Mouse (Mus musculus): ENCODE results near the gene Krt14.

Krt14 gene

DNA sequence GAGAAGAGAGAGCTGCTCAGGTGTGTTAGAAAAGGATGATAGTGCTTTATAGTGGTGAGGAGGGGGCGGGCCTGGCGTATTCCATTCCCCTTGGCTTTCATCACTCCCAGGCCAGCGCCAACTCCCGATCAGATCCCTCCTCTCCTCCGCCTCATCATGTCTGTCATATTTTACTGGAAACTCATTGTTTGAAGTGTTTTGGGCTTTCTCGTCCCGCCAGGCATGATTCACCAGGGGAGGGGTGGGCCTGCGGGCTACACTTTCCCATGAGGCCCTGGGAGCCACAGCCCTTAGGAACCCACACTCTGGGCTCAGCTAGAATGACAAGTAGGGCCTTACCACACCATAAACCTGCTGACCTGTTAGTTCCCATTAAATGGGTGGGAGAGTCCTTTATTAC is at the start of gene Krt14:
Gene Krt14 (minus strand): TSS at position 51 of the 400 bp plus-strand sequence.
- ChIA-PET POLR2A (interaction anchor here in 3 of 4 experiments (1.1 to 1.9 kb wide), 4 partner anchors 8 to 112 kb away, joined by 3 to 5 read pairs (median 4); partner anchors contain the start of gene Eif1 (in 1 of the 3)), CTCF (interaction anchor here (0.6 to 5.8 kb wide), 5 partner anchors 18 to 75 kb away, joined by 3 to 33 read pairs (median 6); no protein-coding TSS in a partner anchor)

DNA sequence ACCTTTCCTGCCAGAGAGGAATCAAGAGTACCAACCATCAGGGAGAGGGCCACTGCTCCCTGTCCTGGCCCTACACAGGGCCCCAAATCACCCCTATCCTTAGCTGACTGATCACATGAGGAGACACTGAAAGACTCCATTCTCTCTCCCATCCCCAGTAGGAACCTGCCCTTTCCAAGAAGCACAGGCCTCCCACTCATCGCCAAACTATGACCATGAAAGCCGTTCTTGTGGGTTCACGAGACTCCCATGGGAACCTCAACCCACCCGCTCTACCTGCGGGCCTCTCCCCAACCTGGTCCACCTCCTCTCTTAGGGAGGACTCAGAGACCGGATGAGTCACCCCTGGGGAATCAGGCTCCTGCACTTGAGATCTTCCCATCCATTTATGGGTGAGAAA is 48.2 kb upstream of the Krt14 start:
- POLR2A ChIA-PET: interaction anchor here (1.1 to 11.3 kb wide), 25 partner anchors 7 to 142 kb away, joined by 3 to 262 read pairs (median 8); partner anchors contain the start of genes Eif1 (in 3 of the 4), Krt42 (in 2 of the 4) and Jup (in 1 of the 4)
- CTCF ChIA-PET: interaction anchor here in 2 of 4 experiments (1.0 to 3.0 kb wide), 7 partner anchors 9 to 39 kb away, joined by 3 to 29 read pairs (median 4); no protein-coding TSS in a partner anchor

DNA sequence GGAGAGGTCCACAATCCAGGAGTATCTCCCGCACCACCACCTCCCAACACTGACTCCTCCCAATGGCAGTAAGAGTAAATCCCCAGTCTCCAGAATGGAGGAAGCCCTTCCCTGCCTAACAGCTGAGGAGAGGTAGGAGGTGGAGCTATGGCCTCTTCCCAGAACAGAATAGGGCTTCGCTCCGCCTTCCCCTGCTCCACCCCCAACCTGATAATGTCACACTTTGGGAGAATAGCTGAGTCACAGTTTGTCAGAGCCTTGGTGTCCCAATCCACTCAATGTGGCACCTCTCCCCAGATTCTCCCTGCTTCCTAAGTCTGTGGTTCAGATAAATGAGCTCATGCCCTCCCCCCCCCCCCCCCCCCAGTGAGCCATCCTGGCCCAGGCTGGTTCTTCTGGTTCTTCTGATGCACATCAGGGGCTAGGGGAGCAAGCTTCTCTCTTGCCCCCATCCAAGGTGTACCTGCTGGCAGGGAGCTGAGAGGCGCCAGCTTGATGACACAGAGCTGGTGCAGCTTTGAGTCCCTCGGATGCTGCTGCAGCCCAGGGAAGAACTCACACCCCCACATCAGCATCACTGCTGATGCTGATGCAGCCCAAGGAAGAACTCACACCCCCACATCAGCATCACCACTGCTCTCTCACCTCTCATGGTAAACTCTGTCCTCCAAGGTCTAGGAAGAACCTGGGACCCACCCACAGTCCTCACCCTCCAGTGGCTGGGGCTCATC is 47.2 kb upstream of the Krt14 start:
- ChIA-PET POLR2A (interaction anchor here (0.5 to 11.3 kb wide), 44 partner anchors 8 to 1073 kb away, joined by 3 to 262 read pairs (median 6); partner anchors contain the start of genes Eif1 (in 3 of the 4), Krt42 (in 2 of the 4), Acly (in 1 of the 4) and Jup (in 1 of the 4)), CTCF (interaction anchor here in 3 of 4 experiments (0.6 to 3.0 kb wide), 17 partner anchors 8 to 1900 kb away, joined by 3 to 29 read pairs (median 5); no protein-coding TSS in a partner anchor)

DNA sequence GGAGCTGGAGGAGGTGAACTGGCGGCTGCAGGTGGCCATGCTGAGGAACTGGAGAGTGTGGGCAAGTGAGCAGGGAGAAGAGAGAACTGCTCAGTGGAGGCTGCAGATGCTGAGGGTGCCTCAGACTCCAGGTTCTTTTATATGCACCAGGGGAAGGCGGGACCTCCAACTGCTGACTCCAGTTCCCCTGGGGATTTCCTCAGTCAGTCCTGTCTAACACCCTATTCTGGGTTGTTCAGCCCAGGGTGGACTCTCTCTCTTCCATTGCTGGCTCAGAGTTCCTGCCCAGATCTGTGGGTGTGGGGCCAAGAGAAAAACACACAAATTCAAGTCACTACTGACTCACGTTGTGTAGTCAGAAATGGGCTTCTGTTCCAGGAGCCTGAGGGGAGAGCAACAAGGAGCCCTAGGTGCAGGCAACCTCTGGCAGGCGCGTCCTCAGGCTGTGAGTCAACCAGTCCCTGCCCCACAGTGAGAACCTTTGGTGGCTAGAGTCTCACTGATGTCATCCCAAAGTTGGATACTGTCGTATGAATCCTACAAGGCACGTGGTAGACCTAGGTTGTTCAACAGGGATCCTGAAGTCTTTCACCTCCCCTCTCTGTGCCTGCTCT is 41.6 kb upstream of the Krt14 start, which contains the start of gene Krt16:
Gene Krt16 (minus strand): TSS at position 51 of the 614 bp plus-strand sequence.
- ChIA-PET POLR2A (no interaction called here), CTCF (interaction anchor here in 1 of 4 experiments (0.5 kb wide), 1 partner anchor 19 kb away, joined by 7 read pairs; no protein-coding TSS in a partner anchor)

DNA sequence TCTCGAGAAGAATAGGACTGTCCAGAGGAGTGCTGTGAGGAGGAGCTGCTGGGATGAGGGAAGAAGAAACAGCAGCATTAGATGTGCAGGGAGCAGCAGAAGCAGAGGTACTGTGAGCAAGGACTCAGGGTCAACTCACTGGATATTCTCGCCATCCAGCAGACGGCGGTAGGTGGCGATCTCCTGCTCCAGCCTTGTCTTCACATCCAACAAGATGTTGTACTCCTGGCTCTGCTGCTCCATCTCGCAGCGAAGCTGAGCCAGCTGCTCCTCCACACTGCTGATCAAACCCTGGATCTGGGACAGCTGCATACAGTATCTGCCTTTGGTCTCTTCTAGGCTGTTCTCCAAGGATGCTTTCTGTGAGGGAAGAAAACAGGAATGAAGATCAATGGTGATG is 39.1 kb upstream of the Krt14 start:
- CTCF ChIA-PET: interaction anchor here (0.5 to 3.2 kb wide), 6 partner anchors 35 to 52 kb away, joined by 3 to 12 read pairs (median 5); no protein-coding TSS in a partner anchor
- POLR2A ChIA-PET: interaction anchor here in 2 of 4 experiments (0.7 to 2.5 kb wide), 3 partner anchors 8 to 36 kb away, joined by 3 to 10 read pairs (median 4); no protein-coding TSS in a partner anchor

DNA sequence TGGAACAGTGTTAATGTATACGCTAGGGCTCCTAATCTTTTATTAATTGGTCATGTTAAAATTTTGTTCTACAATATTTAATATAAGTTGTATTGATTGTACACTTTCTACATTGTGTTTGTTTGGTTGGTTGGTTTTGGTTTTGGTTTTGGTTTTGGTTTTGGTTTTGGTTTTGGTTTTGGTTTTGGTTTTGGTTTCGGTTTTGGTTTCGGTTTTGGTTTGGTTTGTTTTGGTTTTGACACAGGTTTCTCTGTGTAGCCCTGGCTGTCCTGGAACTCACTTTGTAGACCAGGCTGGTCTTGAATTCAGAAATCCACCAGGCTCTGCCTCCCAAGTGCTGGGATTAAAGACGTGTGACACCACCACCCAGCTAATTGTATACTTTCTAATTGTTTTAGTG is 32.9 kb upstream of the Krt14 start:
- CTCF ChIA-PET: interaction anchor here in 1 of 4 experiments (2.0 kb wide), 1 partner anchor 42 kb away, joined by 7 read pairs; no protein-coding TSS in a partner anchor
- POLR2A ChIA-PET: interaction anchor here in 1 of 4 experiments (0.7 kb wide), 1 partner anchor 79 kb away, joined by 3 read pairs; the partner anchor contains the start of gene Eif1

DNA sequence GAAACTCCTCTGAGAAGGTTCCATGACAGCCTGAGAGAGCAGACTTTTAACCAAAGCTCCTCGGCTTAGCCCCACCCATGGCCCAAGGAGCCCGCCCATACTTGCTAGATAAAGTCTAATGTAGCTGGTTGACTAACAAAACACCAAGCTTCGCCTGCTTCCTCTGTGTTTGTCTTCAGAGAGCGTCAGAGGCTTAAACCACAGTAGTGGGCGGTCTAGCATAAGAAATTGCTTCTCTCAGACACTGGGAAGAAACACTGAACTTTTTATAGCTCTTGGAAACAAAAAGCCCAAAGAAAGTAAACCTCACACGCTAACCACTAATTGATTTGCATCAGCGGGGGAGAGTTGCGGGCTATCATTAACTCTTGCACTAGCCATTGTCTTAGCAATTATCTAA is 14.4 kb upstream of the Krt14 start:
- POLR2A ChIA-PET: interaction anchor here (0.7 to 3.8 kb wide), 17 partner anchors 16 to 99 kb away, joined by 3 to 28 read pairs (median 4); partner anchors contain the start of gene Eif1 (in 2 of the 4)
- CTCF ChIA-PET: interaction anchor here (0.5 to 4.5 kb wide), 18 partner anchors 9 to 135 kb away, joined by 3 to 75 read pairs (median 4); partner anchors contain the start of gene Krt17 (in 1 of the 4)

DNA sequence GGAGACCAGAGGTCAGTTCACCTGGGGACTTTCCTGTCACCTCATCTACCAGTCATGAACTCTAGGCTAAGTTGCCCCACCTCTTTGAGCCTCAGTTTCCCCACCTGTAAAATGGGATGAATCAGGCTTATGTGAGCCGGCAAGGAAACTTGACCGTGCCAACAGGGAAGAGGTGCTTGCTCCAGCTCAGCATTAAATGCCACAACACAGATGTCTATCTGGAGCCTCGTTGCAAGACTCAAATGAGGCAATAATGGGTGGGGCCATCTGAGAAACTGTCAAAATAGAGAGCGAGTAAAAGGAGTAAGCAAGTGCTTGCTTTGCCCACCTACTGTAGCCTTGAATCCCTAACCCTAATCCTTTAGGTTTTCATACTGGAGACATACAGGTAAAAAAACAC is 12.0 kb upstream of the Krt14 start:
- CTCF ChIA-PET: interaction anchor here (0.5 to 4.4 kb wide), 7 partner anchors 62 to 881 kb away, joined by 3 to 75 read pairs (median 6); no protein-coding TSS in a partner anchor
- POLR2A ChIA-PET: interaction anchor here in 2 of 4 experiments (1.1 to 3.8 kb wide), 3 partner anchors 59 to 100 kb away, joined by 4 to 28 read pairs (median 5); partner anchors contain the start of gene Eif1 (in 1 of the 2)

DNA sequence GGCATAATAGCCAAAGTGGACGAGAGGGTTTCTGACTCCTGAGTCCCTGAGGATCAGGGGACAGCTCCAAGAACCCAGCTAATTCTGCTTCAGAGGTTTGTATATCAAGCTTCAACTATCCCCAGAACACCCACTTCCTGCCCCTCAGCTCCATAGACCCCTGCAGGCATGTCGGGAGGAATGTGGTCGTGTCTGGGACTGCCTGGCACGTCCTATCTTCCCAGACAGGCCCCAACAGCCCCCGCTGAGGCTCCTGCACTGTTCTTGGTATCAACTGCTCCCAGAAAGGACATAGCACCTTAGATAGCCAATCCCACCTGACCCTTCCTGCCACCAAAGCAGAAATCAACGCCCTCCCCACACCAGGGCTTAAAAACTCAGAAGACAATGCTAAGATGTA is 1.2 kb upstream of the Krt14 start:
- CTCF ChIA-PET: interaction anchor here in 2 of 4 experiments (0.5 to 1.8 kb wide), 5 partner anchors 39 to 736 kb away, joined by 3 to 7 read pairs (median 3); no protein-coding TSS in a partner anchor
- POLR2A ChIA-PET: interaction anchor here in 3 of 4 experiments (0.6 to 1.9 kb wide), 5 partner anchors 9 to 111 kb away, joined by 3 to 5 read pairs (median 3); partner anchors contain the start of gene Eif1 (in 1 of the 3)

DNA sequence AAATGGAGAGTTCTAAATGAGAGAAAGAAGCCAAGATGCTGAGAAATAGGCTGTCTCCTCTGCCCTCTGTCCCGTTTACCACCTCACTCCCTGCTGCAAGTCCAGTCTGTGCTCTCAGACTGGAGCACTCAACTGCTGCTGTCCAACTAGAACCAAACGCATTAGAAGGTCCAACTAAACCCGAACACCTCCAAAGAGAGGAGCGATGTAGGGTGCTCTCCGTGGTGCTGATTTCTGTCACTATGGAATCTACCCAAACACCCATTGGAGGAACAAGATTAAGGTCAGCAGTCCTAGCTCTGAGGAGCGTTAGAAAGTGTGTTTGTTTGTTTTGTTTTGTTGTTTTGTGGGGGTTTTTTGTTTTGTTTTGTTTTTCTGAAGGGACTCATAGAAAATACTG is 3.9 kb downstream of the Krt14 start:
- CTCF ChIA-PET: interaction anchor here in 3 of 4 experiments (1.0 to 5.8 kb wide), 4 partner anchors 18 to 95 kb away, joined by 3 to 33 read pairs (median 14); no protein-coding TSS in a partner anchor
- POLR2A ChIA-PET: interaction anchor here in 1 of 4 experiments (0.9 to 1.3 kb wide), 2 partner anchors 11 to 85 kb away, joined by 3 to 4 read pairs; partner anchors contain the start of gene Krt9

DNA sequence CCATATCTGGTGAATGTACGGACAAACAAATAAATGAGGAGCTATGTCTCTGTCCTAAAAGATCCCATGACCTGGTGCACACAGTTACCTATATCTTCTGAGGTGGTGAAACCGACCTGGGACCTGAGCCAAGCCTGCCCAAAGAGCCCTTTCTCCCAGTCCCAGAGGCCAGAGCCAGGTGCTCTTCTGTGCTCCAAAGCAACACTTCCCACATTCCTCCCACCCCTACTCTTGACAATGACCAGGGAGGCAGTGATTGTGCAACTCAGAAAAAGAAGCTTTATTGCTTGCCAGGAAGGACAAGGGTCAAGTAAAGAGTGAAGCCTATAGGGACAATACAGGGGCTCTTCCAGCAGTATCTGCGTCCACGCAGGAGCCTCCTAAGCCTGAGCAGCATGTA is 4.4 kb downstream of the Krt14 start:
- ChIA-PET POLR2A (interaction anchor here in 1 of 4 experiments (0.6 kb wide), 1 partner anchor 418 kb away, joined by 4 read pairs; no protein-coding TSS in a partner anchor), CTCF (interaction anchor here in 3 of 4 experiments (1.0 to 5.8 kb wide), 4 partner anchors 19 to 95 kb away, joined by 3 to 33 read pairs (median 14); no protein-coding TSS in a partner anchor)

DNA sequence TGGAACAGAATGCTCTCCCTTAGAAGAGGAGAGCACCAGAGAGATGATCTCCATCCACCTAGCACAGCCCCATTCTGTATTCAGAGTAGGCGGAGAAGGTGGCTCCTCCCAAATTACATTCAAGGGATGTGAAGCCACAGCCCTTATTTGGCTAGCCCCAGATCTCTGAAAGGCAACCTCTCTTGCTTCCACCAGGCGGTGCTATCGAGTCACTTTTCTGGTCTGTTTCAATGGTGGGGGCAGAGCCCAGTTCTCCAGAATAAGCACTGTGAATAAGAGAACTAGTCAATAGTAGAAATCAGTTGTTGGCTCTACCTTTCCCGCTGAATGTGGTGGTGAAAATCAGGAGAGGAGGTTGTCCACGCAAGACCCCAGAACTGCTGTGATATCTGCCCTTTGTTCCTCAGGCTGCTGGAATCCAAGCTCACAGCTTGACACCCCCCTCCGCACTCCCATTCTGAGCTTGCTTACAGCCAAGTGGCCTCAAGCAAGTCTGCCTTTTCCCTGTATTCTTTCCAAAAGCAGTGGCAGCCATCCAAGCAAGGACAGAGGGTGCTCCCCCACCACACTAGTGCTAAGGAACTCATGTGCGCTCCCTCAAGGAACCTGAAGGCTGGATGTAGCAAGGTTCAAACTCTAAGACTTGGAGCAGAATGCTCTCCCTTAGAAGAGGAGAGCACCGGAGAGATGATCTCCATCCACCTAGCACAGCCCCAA is 7.1 kb downstream of the Krt14 start:
- POLR2A ChIA-PET: interaction anchor here (0.5 to 2.5 kb wide), 11 partner anchors 22 to 667 kb away, joined by 3 to 11 read pairs (median 4); partner anchors contain the start of genes Eif1 (in 1 of the 4) and Krt17 (in 1 of the 4)

DNA sequence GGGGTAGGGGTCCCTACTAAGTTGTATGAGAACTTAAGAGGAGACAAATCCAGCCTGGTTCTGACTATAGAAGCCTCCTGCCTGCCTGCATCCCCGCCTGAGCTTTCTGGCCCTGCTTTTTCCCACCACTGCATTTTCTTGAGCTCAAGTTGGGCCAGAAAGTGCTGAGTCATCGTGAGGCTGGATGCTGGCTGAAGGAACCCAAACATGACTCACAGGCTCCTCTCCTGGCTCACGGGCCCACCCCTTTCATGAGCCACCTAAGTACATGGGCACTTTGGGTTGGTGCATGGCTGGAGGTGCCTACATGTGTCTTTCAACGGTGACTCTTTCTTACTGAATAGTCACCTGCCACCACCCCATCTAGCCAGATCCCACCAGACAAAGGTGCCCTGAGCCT is 8.7 kb downstream of the Krt14 start:
- ChIA-PET POLR2A (interaction anchor here in 3 of 4 experiments (0.8 to 2.6 kb wide), 17 partner anchors 9 to 122 kb away, joined by 3 to 13 read pairs (median 6); partner anchors contain the start of genes Eif1 (in 3 of the 3) and Krt14 (in 1 of the 3)), CTCF (interaction anchor here (0.7 to 4.3 kb wide), 13 partner anchors 17 to 101 kb away, joined by 3 to 66 read pairs (median 5); no protein-coding TSS in a partner anchor)

More for the DNA sequence above, 7.1 kb downstream of the Krt14 start:
- CTCF ChIA-PET: interaction anchor here (0.6 to 4.3 kb wide), 18 partner anchors 11 to 1084 kb away, joined by 3 to 66 read pairs (median 4); no protein-coding TSS in a partner anchor

DNA sequence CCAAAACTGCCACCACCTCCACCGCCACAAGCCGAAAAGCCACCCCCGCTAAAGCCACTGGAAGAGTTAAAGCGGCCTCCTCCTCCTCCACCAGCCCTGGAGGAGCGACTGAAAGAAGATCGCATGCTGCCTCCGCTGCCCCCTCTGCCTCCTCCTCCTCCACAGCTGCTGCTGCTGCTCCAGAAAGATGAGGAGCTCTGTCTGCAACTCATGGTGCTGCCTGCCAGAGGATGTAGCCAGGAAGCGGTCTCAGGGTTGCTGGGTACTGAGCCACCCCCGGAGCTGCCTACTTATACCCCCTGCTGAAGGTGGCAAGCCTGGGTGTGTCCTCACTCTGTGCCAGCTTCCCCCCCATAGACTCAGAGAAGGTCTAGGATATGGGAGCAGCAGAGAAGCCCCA is 14.4 kb downstream of the Krt14 start, which contains the start of gene Krt9:
Gene Krt9 (minus strand): TSS at position 255 of the 400 bp plus-strand sequence.
- CTCF ChIA-PET: interaction anchor here in 2 of 4 experiments (0.6 to 1.2 kb wide), 5 partner anchors 17 to 1059 kb away, joined by 3 to 5 read pairs (median 3); no protein-coding TSS in a partner anchor
- POLR2A ChIA-PET: interaction anchor here in 2 of 4 experiments (1.0 to 1.1 kb wide), 3 partner anchors 11 to 127 kb away, joined by 3 to 4 read pairs (median 3); partner anchors contain the start of gene Eif1 (in 1 of the 2)

DNA sequence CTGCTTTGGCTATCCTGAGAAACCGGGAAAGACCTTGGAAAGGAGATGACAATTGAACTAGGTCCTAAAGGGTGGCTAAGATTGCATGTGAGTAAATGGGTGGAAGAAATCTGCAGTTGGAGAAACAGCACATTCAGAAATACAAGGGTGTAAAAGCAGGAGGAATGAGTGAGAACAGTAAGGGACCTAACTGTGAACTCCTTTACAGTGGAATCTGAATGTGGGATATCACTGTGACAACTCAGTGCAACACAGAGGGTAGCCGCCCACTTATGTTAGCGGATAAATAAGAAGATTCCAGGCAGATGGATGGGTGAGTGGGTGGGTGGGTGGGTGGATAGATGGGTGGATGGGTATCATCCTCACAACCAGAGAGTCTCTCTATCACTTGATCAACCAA is 15.5 kb downstream of the Krt14 start:
- ChIA-PET POLR2A (interaction anchor here in 1 of 4 experiments (0.7 kb wide), 1 partner anchor 341 kb away, joined by 5 read pairs; no protein-coding TSS in a partner anchor), CTCF (interaction anchor here in 2 of 4 experiments (0.6 to 1.2 kb wide), 2 partner anchors 54 to 90 kb away, joined by 3 to 9 read pairs; no protein-coding TSS in a partner anchor)

DNA sequence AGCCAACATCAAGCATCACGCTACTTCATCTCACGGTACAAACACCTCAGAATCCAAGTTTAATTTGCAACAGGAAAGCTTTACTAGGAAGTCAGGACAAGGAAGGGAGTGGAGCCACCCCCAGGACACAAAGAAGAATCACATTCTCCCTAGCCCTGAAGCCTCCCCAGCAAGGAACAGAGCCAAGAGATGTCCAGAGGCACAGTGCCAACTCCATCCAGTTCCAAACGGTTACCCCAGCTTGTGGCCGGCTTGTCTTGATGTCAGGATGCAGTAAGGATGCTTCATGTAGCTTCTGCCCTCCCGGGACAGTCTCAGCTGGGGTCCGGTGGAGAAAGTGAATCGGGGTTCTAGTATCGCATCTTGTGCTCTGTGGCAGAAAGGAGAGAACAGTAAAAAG is 20.6 kb downstream of the Krt14 start:
- POLR2A ChIA-PET: interaction anchor here in 1 of 4 experiments (0.6 to 0.8 kb wide), 2 partner anchors 24 to 68 kb away, joined by 3 read pairs; no protein-coding TSS in a partner anchor
- CTCF ChIA-PET: interaction anchor here in 2 of 4 experiments (0.6 to 2.3 kb wide), 2 partner anchors 94 to 96 kb away, joined by 3 to 5 read pairs; no protein-coding TSS in a partner anchor

All from embryonic stem cell, embryonic (primary cell).